Mouse (Mus musculus) mouse trophoblast stem cell (cell line): ENCODE results near the gene Ciapin1.
"Not testable (repeated sequence)": the region's sequence is repeated elsewhere in the genome, so short reads cannot be mapped to it uniquely, and the experiment has no call there.

Source experiments
- in situ Hi-C, 2 experiments: fragments of 300-500 bp; cut with MseI, MboI; formaldehyde crosslinking; loops; 2 replicates in 1 of 2; 3 replicates in 1 of 2; pipeline ENCODE4 v1.15.1; 2025

Gene Ciapin1

DNA sequence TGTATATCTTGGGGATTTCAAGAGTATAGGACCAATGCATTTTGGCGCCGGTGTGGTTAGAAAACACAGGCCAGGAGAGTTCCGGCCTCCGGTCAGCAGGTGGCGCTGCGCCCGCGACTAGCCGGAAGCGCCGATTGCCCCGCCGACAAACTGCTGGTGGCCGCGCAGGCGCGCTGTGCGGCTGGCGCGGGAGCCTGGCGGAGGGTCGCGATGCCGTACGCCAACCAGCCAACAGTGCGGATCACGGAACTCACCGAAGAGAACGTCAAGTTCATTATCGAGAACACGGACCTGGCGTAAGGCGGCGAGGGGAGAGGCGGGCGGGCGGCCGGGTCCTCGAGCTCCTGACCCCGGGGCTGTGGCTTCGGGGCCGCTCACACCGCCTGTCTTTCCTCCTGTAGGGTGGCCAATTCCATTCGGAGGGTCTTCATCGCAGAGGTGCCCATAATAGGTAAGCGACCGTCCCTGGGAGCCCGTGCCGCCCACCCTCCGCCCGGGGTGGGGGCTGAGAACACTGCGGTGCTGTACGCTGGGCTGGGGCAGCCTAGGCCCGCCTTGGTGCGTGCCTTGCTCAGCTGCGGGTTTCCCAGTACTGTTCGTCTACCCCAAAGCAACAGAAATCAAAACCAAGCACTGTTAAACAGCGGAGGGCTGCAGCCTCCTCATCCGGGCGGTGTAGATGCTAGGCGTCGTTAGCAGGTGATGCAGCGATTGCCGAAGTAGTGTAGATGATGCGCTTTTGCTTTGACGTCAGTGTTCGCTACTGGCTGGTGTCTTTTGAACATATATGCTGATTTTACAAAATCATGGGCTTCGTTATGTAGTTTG lies 19.4 kb upstream of the Ciapin1 start, which contains the start of gene Polr2c:
Gene Polr2c (plus strand): TSS at position 105 of the 828 bp plus-strand sequence.
- in situ Hi-C loops = no loop called here

DNA sequence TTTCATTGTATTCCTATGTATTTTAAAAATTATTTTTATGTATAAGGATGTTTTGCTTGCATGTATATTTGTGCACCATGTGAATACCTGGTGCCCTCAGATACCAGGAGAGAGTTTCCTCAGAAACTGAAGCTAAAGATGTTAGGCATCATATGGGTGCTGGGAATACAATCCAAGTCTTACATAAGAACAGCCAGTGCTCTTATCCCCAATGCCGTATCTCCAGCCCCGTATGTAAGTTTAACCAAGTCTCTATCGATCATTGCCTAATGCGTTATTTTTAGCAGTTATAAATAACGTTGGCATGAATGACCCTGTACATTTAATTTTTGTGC lies 18.8 kb upstream of the Ciapin1 start:
- in situ Hi-C loops = no loop called here

DNA sequence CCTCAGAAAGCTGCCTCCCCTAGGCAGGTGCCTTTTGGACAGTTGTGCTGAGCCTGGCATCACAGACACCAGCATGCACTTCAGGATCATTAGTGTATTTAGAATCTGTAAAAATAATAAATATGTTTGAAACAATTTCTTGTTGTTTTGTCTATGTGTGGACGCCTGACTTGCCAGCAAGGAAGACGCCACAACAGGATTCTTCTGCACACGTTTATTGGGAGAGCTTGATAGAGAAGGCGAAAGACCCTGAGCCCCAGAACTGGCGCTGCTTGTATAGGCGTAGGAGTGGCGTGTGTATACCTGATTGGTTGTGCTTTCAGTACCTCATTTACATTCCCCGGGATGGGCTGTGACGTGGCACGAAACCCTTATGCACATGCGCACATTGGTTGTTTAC lies 16.6 kb upstream of the Ciapin1 start:
- in situ Hi-C loops = not testable (repeated sequence)

DNA sequence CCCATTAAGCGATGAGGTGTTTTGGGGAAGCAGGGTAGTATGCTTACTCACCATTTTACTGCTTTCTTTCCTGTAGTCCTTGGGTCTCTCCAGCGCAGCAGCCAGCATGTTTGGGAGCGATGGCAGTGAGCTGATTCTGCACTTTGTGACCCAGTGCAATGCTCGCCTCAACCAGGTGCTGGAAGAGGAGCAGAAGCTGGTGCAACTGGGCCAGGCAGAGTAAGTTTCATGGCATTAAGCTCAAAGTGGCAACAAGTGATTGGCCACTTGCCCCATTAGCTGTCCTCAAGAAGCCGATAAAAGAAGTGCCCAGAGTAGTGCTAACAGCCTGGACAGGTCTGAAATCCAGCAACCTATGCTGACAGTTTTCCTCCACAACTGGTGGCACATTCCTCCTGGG lies 11.9 kb upstream of the Ciapin1 start:
- in situ Hi-C loops = no loop called here

DNA sequence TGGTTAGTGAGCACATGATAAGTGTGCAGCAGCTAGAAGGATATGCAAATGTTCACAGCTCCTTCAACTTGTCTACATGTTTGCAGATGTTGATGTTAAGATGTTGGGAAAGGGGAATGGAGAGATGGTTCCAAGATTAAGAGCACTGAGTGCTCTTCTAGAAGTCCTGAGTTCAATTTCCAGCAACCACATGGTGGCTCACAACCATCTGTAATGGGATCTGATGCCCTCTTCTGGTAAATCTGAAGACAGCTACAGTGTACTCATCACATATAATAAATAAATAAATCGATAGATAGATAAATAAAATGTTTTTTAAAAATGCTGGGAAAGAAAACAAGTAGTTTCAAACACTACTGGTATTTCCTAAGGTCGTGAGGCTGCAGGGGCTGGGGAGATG lies 3.0 kb upstream of the Ciapin1 start:
- in situ Hi-C loops = no loop called here

GRCm38 (mm10) chr8:94838600-94838999 lies 442 bp upstream of the Ciapin1 start:
- in situ Hi-C loops = no loop called here

DNA sequence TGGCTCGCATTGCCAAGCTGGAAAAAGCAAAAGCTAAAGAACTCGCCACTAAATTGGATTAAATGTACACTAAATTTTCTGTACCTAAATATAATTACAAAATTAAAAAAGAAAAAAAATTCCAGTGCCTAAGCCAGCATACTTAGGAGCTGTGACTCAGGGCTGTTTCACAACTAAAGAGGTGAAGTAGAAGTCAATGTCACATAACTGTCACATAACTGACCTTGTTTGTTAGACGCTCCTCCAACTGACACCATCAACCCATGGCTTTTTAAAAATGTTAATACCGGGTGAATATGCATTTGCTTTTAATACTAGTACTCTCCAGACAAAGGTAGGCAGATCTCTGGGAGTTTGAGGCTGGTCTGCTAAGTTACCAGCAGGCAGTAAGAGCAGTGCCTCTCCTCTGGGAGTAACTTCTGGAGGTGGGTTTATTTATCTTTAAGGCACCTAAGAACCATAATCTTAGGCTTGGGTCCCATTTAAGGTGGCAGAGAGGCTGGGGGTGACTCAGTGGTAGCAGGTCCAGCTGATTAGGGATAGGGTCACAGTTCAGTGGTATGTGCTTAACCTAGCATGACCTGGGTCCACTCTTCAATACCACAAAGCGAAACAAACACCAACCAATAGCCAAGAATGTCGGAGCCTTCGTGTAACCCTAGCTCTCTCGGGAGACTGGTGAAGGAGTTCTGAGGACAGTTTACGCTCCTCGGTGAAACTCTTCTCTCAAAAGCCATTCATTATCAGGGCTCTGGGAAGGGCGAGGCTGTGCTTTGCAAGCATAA lies 1.5 kb downstream of the Ciapin1 start:
- in situ Hi-C loops = no loop called here

- in situ Hi-C loops = not testable (repeated sequence)
Measured at GRCm38 (mm10) chr8:94835751-94836150, 2.4 kb downstream of the Ciapin1 start.

DNA sequence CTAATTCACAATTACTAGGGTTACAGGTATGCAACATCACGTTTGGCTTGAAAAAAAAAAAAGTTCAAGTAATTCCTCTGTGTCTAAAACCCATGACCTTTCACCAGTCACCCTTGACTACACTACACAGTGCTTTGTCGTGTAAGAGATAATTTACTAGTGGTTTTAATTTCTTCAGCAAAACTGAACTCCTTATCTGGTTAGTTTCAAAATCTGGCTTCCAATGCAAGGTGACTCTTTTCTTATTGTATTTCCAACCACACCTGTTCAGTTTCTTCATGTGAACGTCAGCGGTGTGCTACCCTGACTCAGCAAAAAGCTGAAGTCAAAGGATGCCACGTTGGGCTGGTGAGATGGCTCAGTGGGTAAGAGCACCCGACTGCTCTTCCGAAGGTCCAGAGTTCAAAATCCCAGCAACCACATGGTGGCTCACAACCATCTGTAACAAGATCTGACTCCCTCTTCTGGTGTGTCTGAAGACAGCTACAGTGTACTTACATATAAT lies 4.2 kb downstream of the Ciapin1 start:
- in situ Hi-C loops = not testable (repeated sequence)

DNA sequence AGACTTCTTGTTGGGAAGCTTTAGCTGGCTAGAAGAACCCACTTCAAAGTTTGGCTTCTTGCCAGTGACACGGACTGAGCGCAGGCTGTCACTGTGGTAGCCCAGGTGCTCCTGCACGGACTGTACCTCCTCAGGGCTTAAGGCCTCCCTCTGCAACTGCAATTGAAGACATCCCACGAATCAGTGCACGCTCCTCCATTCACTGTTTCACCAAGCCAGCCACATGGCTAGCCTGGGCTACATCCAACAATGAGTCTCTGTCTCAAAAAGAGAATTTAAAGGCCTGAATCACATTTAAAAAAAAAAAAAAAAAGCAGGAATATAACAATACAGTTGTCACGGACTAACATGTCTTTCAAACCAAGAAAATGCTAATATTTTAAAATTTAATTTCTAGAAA lies 9.9 kb downstream of the Ciapin1 start:
- in situ Hi-C loops = no loop called here

DNA sequence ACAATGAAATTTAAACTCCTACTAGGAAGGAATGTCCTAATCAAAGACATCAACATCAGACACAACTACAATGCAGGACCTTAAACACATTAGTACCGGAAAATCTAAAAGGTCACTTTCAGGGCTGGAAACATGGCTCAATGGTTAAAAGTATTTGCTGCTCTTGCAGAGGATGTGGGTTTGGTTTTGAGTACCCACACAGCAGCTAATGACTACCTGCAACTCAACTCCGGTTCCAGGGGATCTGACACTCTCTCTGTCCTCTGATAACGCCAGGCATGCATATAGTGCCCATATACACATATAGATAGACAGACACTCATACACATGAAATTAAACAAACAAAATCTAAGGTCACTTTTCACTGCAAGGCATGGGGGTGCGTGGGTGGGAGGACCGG lies 11.9 kb downstream of the Ciapin1 start:
- in situ Hi-C loops = no loop called here

DNA sequence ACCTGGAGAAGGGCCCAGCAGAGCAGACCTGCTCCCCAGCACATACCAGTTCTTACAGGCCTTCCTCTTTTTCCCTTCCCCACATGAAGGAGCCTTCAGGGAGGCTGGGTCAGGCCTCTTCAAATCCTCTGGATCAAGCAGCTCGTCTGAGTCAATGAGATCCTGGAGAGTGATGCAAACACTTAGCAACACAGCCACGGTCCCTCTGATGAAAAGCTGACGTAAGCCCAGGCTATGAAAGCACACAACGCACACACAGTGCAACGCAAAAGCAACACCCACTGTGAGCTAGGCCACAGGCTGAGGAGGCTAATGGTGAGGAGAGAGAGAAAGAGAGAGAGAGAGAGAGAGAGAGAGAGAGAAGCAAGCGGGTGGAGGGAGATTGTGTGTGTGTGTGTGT lies 13.0 kb downstream of the Ciapin1 start:
- in situ Hi-C loops = no loop called here

DNA sequence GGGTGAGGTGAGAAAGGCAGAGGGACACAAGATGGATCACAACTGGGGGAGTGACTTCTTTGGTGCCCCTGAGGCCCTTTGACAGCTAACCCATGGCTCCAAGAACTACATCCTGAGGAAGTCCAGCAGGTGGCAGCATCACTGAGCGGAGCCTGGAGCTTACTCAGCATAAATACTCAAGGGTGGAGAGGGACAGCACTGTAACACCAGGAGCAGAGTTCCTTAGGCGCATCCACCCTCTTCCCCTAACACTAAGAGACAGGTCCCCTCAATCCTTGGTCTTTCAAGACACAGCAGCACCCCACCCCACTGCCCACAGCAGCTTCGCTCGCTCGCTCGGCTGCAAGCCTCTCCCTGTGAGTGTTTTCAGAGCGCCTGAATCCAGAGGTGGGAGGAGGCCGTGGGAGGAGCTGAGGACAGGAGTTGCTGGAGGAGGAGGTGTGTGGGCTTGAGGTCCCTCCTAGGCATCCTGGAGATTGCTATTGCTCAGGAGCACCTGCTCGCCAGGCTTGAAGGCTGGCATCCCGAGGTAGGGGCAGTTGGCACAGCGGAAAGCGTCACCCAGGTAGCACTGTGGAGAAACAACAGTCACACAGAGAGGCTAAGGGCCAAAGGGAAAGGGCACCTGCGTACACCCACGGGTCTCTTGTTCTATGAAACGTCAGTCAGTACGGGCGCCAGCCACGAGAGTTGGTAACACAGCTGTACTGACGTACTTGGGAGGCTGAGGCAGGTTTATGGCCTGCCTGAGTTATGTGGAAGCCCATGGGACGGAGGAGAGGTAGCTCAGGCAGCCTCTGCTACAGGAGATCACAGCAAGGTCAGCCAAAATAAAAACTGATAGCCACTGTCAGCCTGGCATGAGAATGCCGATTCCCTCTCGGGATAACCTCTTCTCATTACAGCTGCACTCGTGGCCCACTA lies 15.3 kb downstream of the Ciapin1 start:
- in situ Hi-C loops = no loop called here

DNA sequence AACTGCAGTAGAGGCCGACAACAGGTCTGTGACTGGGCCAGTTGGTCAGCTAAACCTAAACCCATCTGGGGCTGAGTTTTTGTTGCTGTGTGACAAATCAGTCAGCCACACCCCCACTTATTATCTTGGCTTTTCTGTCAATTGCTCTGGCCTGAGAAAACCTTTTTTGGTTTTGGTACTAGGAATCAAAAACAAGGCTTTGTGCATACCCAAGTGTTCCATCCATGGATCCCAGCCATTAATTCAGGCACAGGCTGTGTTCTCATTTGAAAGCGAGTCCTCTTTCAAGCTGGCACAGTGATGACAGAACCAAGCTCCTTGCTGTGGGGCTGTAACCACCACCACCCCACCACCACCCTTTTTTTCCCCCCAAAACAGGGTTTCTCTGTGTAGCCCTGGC lies 16.8 kb downstream of the Ciapin1 start:
- in situ Hi-C loops = no loop called here

DNA sequence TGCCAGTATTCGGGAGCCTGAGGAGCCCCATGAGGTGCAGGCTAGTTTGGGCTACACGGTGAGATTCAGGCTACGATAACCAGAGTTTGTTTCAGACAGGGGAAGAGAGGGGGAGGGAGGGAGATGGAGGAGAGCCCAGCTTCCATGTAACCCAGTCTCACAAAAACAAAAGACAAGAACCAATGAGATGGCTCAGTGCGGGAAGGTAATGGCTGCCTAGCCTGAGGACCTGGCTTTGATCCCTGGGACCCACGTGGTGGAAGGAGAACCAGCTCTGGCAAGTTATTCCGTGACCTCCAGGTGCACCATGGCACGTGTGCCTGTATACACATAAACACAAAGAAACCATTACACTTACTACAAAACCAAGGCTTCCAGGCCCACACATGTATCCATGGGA lies 17.6 kb downstream of the Ciapin1 start:
- in situ Hi-C loops = no loop called here

DNA sequence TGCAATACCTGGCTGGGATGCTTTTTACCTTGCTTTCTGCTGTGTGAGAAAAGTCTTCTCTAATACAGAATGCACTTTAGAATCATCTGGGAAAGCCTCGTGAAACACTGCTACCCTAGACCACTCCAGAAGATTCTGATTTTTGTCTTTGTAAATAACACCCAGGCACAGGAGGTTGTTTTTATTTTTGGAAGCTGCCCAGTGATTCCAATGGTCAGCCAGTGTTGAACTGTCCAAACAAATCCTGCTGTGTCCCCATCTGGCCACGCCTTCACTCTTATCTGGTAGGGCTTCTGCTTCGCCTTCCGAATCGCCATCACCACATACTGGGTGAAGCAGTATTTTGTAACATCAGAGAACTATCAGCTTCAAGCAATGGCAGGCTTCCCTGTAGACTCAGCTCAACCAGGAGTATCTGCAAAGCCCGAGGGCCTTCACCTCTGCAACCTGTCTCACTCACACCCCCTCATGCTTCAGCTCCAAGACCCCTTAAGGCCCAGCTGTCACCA lies 18.4 kb downstream of the Ciapin1 start:
- in situ Hi-C loops = no loop called here

- in situ Hi-C loops = no loop called here
Measured at GRCm38 (mm10) chr8:94817933-94818332, 20.2 kb downstream of the Ciapin1 start.

DNA sequence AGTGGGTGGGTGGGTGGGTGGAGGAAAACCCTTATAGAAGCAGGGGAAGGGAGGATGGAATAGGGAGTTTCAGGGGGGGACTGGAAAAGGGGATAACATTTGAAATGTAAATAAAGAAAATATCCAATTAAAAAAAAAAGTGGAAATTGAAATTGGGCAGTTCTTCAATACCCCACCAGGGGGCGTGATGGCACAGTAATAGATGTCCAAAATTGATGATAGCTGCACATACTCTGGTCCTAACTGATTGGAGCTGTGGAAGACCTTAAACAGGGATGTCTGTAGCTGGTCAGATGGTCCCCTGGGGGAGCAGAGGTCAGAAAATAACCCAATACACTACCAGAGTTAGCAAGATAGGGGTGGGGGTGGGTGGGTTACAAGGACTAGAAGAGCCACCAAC lies 23.6 kb downstream of the Ciapin1 start:
- in situ Hi-C loops = loop anchor here (5.0 kb wide), 1 partner anchor 112 kb away; no protein-coding TSS in a partner anchor

- in situ Hi-C loops = loop anchor here (5.0 kb wide), 1 partner anchor 110 kb away; no protein-coding TSS in a partner anchor
Measured at GRCm38 (mm10) chr8:94812645-94813098, 25.5 kb downstream of the Ciapin1 start.

DNA sequence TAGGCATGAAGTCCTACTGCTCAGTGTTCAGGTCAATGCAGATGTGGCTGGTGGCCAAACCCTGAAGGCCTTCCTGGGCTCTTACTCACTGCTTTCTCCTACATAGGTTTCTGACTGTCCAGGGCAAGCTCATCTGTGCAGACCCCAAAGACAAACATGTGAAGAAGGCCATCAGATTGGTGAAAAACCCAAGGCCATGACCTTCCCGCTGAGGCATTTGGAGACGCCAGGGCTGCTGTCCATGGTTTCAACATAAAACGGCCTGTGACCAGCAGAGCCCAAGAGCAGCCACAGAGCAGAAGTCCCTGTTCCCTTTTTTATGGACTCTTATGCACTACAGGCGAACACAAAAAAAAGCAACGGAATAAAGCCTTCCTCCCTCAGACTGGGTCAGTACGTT lies 26.5 kb downstream of the Ciapin1 start:
- in situ Hi-C loops = loop anchor here (5.0 kb wide), 1 partner anchor 109 kb away; no protein-coding TSS in a partner anchor

GRCm38 (mm10) chr8:94810855-94811254 lies 27.3 kb downstream of the Ciapin1 start:
- in situ Hi-C loops = loop anchor here (5.0 kb wide), 1 partner anchor 109 kb away; no protein-coding TSS in a partner anchor
